Mouse (Mus musculus): Measurements from ENCODE around the gene Epm2aip1. TPM values are rescaled to one million over a fixed set of nuclear protein-coding genes. Genes with fewer than 3 reads are reported as not detected.

The Epm2aip1 gene
- polyA plus RNA-seq, 1 experiment from 2014 or later: 27.4 TPM

DNA sequence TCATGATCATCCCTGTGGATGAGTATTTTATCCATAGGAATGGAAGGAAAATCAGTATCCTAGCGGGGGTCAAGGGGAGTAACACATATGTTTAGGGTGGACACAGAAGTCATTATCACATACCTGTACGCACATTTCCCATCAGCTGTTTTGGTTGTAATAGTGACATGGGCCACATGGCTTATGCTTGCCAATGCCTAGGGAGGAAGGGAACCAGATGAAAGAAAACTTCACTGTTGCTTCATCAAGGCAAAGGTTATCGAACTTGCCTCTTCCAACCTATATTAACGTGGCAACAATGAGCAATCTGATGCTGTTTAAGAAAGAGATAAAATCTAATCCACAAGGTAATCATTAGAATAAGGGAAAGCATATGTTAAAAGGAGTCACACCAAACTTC is 10.4 kb upstream of the Epm2aip1 start:
- Histone ChIP-seq H3K9me3 (replicated peaks) (no peaks in the 10 kb centered on the region), H3K27me3 (no peaks in the 10 kb centered on the region), H3K27ac (replicated peaks) (no peak overlapping the region), H3K9ac (no peak overlapping the region), H3K4me2 (replicated peaks) (no peak overlapping the region), H3K4me3 (replicated peaks) (no peak overlapping the region), H3K36me3 (peaks cover 69% of the 10 kb centered on the region), H3K4me1 (no peaks in the 10 kb centered on the region)
- no peak for ATAC-seq (ENCODE audit: insufficient number of reproducible peaks, low FRiP score, low TSS enrichment, low read depth)
- WGBS: 79% methylated on average over 4 of the region's 4 CpGs

GRCm38 (mm10) chr9:111267998-111268397 is 3.7 kb upstream of the Epm2aip1 start:
- no peak overlapping the region for H3K4me3 ChIP-seq (replicated peaks)
- no peak for ATAC-seq (ENCODE audit: insufficient number of reproducible peaks, low FRiP score, low TSS enrichment, low read depth)
- WGBS: 96% methylated on average over 2 of the region's 2 CpGs
- H3K4me1 ChIP-seq: peaks cover 10% of the 10 kb centered on the region
- no peaks in the 10 kb centered on the region for H3K9me3 ChIP-seq (replicated peaks)
- H3K27ac ChIP-seq (replicated peaks): no peak overlapping the region
- no peaks in the 10 kb centered on the region for H3K27me3 ChIP-seq
- H3K9ac ChIP-seq: no peak overlapping the region
- H3K36me3 ChIP-seq: peaks cover 28% of the 10 kb centered on the region
- no peak overlapping the region for H3K4me2 ChIP-seq (replicated peaks)

DNA sequence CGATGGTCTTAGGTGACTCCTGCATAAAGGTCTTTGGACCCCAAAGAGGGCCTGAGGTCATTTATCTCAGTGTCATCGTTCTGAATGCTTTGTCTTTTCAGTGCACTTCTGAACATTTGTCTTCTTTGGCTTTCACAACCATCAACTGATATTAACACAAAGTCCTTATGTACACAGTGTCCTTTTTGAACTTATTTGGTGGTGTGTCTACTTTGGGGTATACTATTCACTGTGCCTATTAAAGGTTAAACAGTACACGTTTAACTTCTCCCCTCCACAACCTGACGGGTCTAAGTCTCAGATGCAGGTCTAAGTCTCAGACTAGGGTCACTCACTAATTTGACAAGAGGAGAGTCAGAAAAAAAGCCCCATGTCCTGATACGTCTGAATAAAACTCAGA is 1.1 kb upstream of the Epm2aip1 start:
- ATAC-seq (ENCODE audit: insufficient number of reproducible peaks, low FRiP score, low TSS enrichment, low read depth): no peak
- WGBS: 12% methylated on average over 5 of the region's 5 CpGs

DNA sequence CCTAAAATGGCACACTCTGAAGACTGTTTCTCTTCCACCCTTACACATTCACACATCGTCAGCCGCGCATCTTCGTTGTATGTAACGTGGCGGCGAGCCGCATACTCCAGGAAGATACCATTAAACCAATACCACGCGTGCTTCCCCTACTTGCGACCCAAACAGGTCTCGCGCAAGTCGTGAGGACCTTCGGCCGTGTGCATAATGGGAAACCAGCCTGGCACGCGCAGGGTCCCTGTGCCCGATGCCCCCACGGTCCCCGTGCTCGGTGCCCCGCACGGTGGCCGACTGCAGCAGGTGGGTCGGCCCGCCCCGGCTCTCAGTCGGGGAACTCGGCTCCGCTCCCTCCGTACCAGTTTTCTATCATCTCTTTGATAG is 684 bp upstream of the Epm2aip1 start:
- Histone ChIP-seq H3K9ac (peak overlapping the region; percentile 69), H3K27me3 (no peaks in the 10 kb centered on the region), H3K9me3 (replicated peaks) (no peaks in the 10 kb centered on the region), H3K36me3 (peaks cover 6% of the 10 kb centered on the region), H3K4me2 (replicated peaks) (peak overlapping the region; percentile 53), H3K4me1 (peaks cover 33% of the 10 kb centered on the region), H3K4me3 (replicated peaks) (peak overlapping the region; percentile 91), H3K27ac (replicated peaks) (peak overlapping the region; percentile 95)
- under 1% methylated on average over 32 of the region's 32 CpGs for WGBS
- peak; percentile 61 for ATAC-seq (ENCODE audit: insufficient number of reproducible peaks, low FRiP score, low TSS enrichment, low read depth)

More for the DNA sequence above, 1.1 kb upstream of the Epm2aip1 start:
- peak overlapping the region; percentile 95 for H3K27ac ChIP-seq (replicated peaks)
- peak overlapping the region; percentile 69 for H3K9ac ChIP-seq
- no peaks in the 10 kb centered on the region for H3K9me3 ChIP-seq (replicated peaks)
- peaks cover 8% of the 10 kb centered on the region for H3K36me3 ChIP-seq
- peaks cover 29% of the 10 kb centered on the region for H3K4me1 ChIP-seq
- H3K4me3 ChIP-seq (replicated peaks): peak overlapping the region; percentile 91
- H3K4me2 ChIP-seq (replicated peaks): peak overlapping the region; percentile 53
- no peaks in the 10 kb centered on the region for H3K27me3 ChIP-seq

DNA sequence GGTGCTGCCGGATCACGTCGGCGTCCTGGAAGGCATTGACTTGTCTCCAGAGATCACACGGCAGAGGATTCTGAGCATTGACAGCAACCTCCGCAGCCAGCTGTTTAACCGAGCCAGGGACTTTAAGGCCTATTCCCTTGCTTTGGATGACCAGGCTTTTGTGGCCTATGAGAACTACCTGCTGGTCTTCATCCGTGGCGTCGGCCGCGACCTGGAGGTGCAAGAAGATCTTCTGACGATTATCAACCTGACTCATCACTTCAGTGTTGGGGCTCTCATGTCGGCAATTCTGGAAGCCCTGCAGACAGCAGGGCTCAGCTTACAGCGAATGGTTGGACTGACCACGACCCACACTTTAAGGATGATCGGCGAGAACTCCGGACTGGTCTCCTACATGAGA is 627 bp downstream of the Epm2aip1 start:
- H3K4me1 ChIP-seq: peaks cover 33% of the 10 kb centered on the region
- no peaks in the 10 kb centered on the region for H3K9me3 ChIP-seq (replicated peaks)
- H3K4me2 ChIP-seq (replicated peaks): peak overlapping the region; percentile 76
- no peak for ATAC-seq (ENCODE audit: insufficient number of reproducible peaks, low FRiP score, low TSS enrichment, low read depth)
- H3K4me3 ChIP-seq (replicated peaks): peak overlapping the region; percentile 91
- H3K36me3 ChIP-seq: peaks cover 3% of the 10 kb centered on the region
- H3K27ac ChIP-seq (replicated peaks): peak overlapping the region; percentile 98
- H3K9ac ChIP-seq: peak overlapping the region; percentile 97
- no peaks in the 10 kb centered on the region for H3K27me3 ChIP-seq
- WGBS: 8% methylated on average over 19 of the region's 19 CpGs

- peaks cover 6% of the 10 kb centered on the region for H3K36me3 ChIP-seq
- no peaks in the 10 kb centered on the region for H3K9me3 ChIP-seq (replicated peaks)
- H3K9ac ChIP-seq: peak overlapping the region; percentile 97
- peak overlapping the region; percentile 91 for H3K4me3 ChIP-seq (replicated peaks)
- H3K4me1 ChIP-seq: peaks cover 33% of the 10 kb centered on the region
- no peak overlapping the region for H3K27ac ChIP-seq (replicated peaks)
- ATAC-seq (ENCODE audit: insufficient number of reproducible peaks, low FRiP score, low TSS enrichment, low read depth): no peak
- H3K4me2 ChIP-seq (replicated peaks): peak overlapping the region; percentile 76
- no peaks in the 10 kb centered on the region for H3K27me3 ChIP-seq
- 63% methylated on average over 15 of the region's 15 CpGs for WGBS
Observed at GRCm38 (mm10) chr9:111272996-111273785, 1.5 kb downstream of the Epm2aip1 start.

DNA sequence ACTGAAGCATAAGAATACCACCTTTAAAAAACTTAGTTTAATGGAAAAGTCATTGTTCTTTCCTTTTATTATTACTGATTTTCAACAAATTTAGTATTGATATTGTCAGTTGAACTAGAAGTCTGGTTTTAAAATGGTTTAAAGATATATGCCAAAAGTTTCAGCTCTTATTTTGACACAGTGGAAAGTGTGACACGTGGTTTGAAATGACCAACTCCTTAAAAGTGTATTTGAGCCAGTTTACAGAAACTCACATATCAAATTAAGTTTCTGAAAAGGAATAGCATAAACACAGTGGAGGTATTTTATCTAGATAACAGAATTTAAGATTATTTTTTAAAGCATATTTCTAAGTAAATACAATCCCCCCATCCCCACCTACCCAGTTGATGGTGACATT is 2.2 kb downstream of the Epm2aip1 start:
- no peak for ATAC-seq (ENCODE audit: insufficient number of reproducible peaks, low FRiP score, low TSS enrichment, low read depth)
- no peak overlapping the region for H3K4me3 ChIP-seq (replicated peaks)
- WGBS: 83% methylated on average over 1 of the region's 1 CpGs

DNA sequence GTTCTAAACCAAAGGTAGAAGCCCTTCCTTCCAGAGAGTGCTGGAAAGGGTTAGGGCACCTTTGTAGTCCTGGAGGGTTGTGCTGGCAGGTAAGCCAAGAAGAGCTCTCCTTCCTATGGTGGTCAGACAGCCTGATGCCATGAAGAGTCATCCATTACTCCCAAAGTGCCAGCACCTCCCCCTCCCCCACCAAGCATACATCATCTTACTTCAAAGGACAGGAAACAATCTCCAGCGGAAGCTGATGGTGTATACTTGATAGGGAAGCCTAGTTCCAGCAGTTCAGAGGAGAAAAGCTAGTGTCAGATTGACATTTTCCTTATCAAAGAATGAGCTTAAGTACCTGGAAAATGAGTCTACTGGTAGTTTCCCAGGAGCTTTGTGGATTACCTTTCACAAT is 3.4 kb downstream of the Epm2aip1 start:
- H3K4me3 ChIP-seq (replicated peaks): peak overlapping the region; percentile 8; the same call in 1 of the 2 replicates
- no peak overlapping the region for H3K27ac ChIP-seq (replicated peaks)
- H3K9me3 ChIP-seq (replicated peaks): no peaks in the 10 kb centered on the region
- H3K36me3 ChIP-seq: peaks cover 19% of the 10 kb centered on the region
- peak overlapping the region; percentile 76 for H3K4me2 ChIP-seq (replicated peaks)
- no peaks in the 10 kb centered on the region for H3K27me3 ChIP-seq
- no peak for ATAC-seq (ENCODE audit: insufficient number of reproducible peaks, low FRiP score, low TSS enrichment, low read depth)
- peaks cover 31% of the 10 kb centered on the region for H3K4me1 ChIP-seq
- H3K9ac ChIP-seq: no peak overlapping the region
- 44% methylated on average over 1 of the region's 1 CpGs for WGBS

More for the DNA sequence above, 2.2 kb downstream of the Epm2aip1 start:
- peaks cover 14% of the 10 kb centered on the region for H3K36me3 ChIP-seq
- H3K4me2 ChIP-seq (replicated peaks): peak overlapping the region; percentile 76
- H3K9ac ChIP-seq: no peak overlapping the region
- no peaks in the 10 kb centered on the region for H3K9me3 ChIP-seq (replicated peaks)
- no peaks in the 10 kb centered on the region for H3K27me3 ChIP-seq
- H3K27ac ChIP-seq (replicated peaks): no peak overlapping the region
- peaks cover 33% of the 10 kb centered on the region for H3K4me1 ChIP-seq

- 35% methylated on average over 3 of the region's 3 CpGs for WGBS
- Histone ChIP-seq H3K4me3 (replicated peaks) (no peak overlapping the region), H3K4me2 (replicated peaks) (no peak overlapping the region), H3K27me3 (no peaks in the 10 kb centered on the region), H3K36me3 (no peaks in the 10 kb centered on the region), H3K9me3 (replicated peaks) (no peaks in the 10 kb centered on the region), H3K4me1 (peaks cover 6% of the 10 kb centered on the region), H3K9ac (no peak overlapping the region), H3K27ac (replicated peaks) (no peak overlapping the region)
- ATAC-seq (ENCODE audit: insufficient number of reproducible peaks, low FRiP score, low TSS enrichment, low read depth): no peak
Observed at GRCm38 (mm10) chr9:111285061-111285460, 13.3 kb downstream of the Epm2aip1 start.

- H3K27ac ChIP-seq (replicated peaks): no peak overlapping the region
- no peaks in the 10 kb centered on the region for H3K9me3 ChIP-seq (replicated peaks)
- ATAC-seq (ENCODE audit: insufficient number of reproducible peaks, low FRiP score, low TSS enrichment, low read depth): no peak
- H3K4me3 ChIP-seq (replicated peaks): no peak overlapping the region
- H3K4me2 ChIP-seq (replicated peaks): no peak overlapping the region
- H3K9ac ChIP-seq: no peak overlapping the region
- no peaks in the 10 kb centered on the region for H3K27me3 ChIP-seq
- no peaks in the 10 kb centered on the region for H3K36me3 ChIP-seq
- H3K4me1 ChIP-seq: peaks cover 6% of the 10 kb centered on the region
- WGBS: 29% methylated on average over 5 of the region's 5 CpGs
Observed at GRCm38 (mm10) chr9:111285676-111286075, 13.9 kb downstream of the Epm2aip1 start.

- peaks cover 6% of the 10 kb centered on the region for H3K4me1 ChIP-seq
- H3K36me3 ChIP-seq: no peaks in the 10 kb centered on the region
- H3K4me2 ChIP-seq (replicated peaks): no peak overlapping the region
- H3K9me3 ChIP-seq (replicated peaks): no peaks in the 10 kb centered on the region
- 67% methylated on average over 2 of the region's 2 CpGs for WGBS
- H3K4me3 ChIP-seq (replicated peaks): no peak overlapping the region
- H3K27ac ChIP-seq (replicated peaks): no peak overlapping the region
- no peak for ATAC-seq (ENCODE audit: insufficient number of reproducible peaks, low FRiP score, low TSS enrichment, low read depth)
- no peaks in the 10 kb centered on the region for H3K27me3 ChIP-seq
- H3K9ac ChIP-seq: no peak overlapping the region
Observed at GRCm38 (mm10) chr9:111286468-111286867, 14.7 kb downstream of the Epm2aip1 start.

DNA sequence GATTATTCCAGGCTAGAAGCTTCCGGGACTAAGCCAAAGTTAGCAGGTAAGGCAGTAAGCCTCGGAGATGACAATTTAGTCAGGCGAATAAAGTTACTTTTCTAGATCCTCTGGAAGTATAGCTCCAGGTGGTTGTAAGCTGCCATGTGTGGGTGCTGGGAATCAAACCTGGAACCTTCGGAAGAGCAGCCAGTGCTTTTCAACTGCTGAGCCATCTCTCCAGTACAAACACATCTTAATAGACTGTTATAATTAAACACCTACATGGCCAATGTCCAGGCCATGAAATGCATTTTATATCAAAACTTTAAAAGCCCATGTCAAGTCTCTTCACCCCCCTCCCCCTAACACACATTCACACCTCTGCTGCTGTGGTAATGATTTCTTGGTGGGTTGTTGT is 16.2 kb downstream of the Epm2aip1 start:
- H3K27me3 ChIP-seq: no peaks in the 10 kb centered on the region
- 93% methylated on average over 4 of the region's 4 CpGs for WGBS

More for the DNA sequence above, 16.2 kb downstream of the Epm2aip1 start:
- H3K9me3 ChIP-seq (replicated peaks): no peaks in the 10 kb centered on the region
- no peak overlapping the region for H3K4me2 ChIP-seq (replicated peaks)
- no peaks in the 10 kb centered on the region for H3K36me3 ChIP-seq
- H3K27ac ChIP-seq (replicated peaks): no peak overlapping the region
- no peak overlapping the region for H3K9ac ChIP-seq
- no peak overlapping the region for H3K4me3 ChIP-seq (replicated peaks)
- H3K4me1 ChIP-seq: peaks cover 6% of the 10 kb centered on the region
- no peak for ATAC-seq (ENCODE audit: insufficient number of reproducible peaks, low FRiP score, low TSS enrichment, low read depth)
